Mouse (Mus musculus) yolk sac, embryonic 10.5 days (tissue): ENCODE results near the gene Dus1l.
"Not testable (repeated sequence)": the region's sequence is repeated elsewhere in the genome, so short reads cannot be mapped to it uniquely, and the experiment has no call there.

Experiments used
- DNase-seq: peaks from one replicate; pipeline ENCODE4 v3.0.0-alpha.2; 2017; ENCODE audit warnings: low spot score

The Dus1l gene

GRCm38 (mm10) chr11:120819556-120819955 is 23.4 kb upstream of the Dus1l start:
- DNase-seq = no peak

GRCm38 (mm10) chr11:120818251-120818650 is 22.0 kb upstream of the Dus1l start:
- DNase-seq = no peak

- no peak for DNase-seq
Observed at GRCm38 (mm10) chr11:120817358-120817757, 21.2 kb upstream of the Dus1l start.

GRCm38 (mm10) chr11:120812068-120812467 is 15.9 kb upstream of the Dus1l start:
- no peak for DNase-seq

- no peak for DNase-seq
Observed at GRCm38 (mm10) chr11:120808010-120808409, 11.8 kb upstream of the Dus1l start.

- DNase-seq = peak; percentile 74
Observed at GRCm38 (mm10) chr11:120805375-120806298, 9.4 kb upstream of the Dus1l start.

GRCm38 (mm10) chr11:120804769-120805168 is 8.6 kb upstream of the Dus1l start:
- no peak for DNase-seq

GRCm38 (mm10) chr11:120804274-120804673 is 8.1 kb upstream of the Dus1l start:
- DNase-seq = no peak

- peak; percentile 79 for DNase-seq
Observed at GRCm38 (mm10) chr11:120800061-120800904, 4.1 kb upstream of the Dus1l start.

- no peak for DNase-seq
Observed at GRCm38 (mm10) chr11:120799316-120799890, 3.2 kb upstream of the Dus1l start.

- DNase-seq = no peak
Observed at GRCm38 (mm10) chr11:120798244-120798643, 2.0 kb upstream of the Dus1l start.

GRCm38 (mm10) chr11:120796614-120796946 is 377 bp upstream of the Dus1l start:
- DNase-seq = no peak

GRCm38 (mm10) chr11:120792652-120793051 is 3.6 kb downstream of the Dus1l start:
- no peak for DNase-seq

- DNase-seq = no peak
Observed at GRCm38 (mm10) chr11:120789810-120790209, 6.4 kb downstream of the Dus1l start.

GRCm38 (mm10) chr11:120789355-120789754 is 6.8 kb downstream of the Dus1l start:
- DNase-seq = no peak

- not testable (repeated sequence) for DNase-seq
Observed at GRCm38 (mm10) chr11:120788460-120788859, 7.7 kb downstream of the Dus1l start.

GRCm38 (mm10) chr11:120785145-120785544 is 11.1 kb downstream of the Dus1l start:
- no peak for DNase-seq

- DNase-seq = peak; percentile 89
Observed at GRCm38 (mm10) chr11:120784064-120784791, 12.0 kb downstream of the Dus1l start, which contains the start of the genes Rfng and Gps1. Gene Rfng, minus strand, starts transcription at chr11:120784207. Gene Gps1, plus strand, starts transcription at chr11:120784272.

- no peak for DNase-seq
Observed at GRCm38 (mm10) chr11:120783426-120784063, 12.7 kb downstream of the Dus1l start.

- DNase-seq = not testable (repeated sequence)
Observed at GRCm38 (mm10) chr11:120781361-120781760, 14.8 kb downstream of the Dus1l start.

GRCm38 (mm10) chr11:120779876-120780275 is 16.3 kb downstream of the Dus1l start:
- no peak for DNase-seq
